Comparison of ENCODE assay signal across 8 mouse cellular contexts in the genomic region with DNA sequence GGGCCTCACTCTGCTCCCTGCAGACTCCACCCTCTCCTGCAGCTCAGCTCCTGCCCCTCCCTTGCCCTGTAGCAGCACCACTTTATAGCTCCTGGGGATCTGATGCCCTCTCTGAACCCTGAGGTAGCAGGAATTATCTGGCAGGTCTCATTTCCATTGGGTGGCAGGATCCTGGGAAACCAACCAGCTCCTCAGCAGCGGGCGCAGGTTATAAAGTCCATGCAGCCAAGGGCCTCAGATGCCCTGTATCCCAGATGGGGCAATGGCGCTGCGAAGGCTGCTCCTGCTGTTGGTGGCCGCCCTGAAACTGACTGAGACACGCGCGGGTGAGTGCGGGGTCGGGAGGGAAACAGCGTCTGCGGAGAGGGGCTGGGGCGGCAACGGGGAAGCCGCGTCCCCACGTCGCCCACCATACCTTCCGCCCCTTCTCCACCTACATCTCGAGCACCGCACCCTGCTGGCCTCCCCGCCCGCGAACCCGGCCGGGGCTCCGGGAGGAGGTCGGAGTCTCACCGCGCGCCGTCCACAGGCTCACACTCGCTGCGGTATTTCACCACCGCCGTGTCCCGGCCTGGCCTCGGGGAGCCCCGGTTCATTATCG. TPM values are rescaled to one million over a fixed set of nuclear protein-coding genes. Genes with fewer than 3 reads are reported as not detected.
DNase-seq lines count a peak whose midpoint lies in the region; ATAC-seq and TF ChIP-seq lines count a peak whose summit lies in the region.

A gene (plus strand): TSS at position 172 of the 601 bp plus-strand sequence.

- H3K27ac ChIP-seq in spleen, adult 2 months (ENCODE audit: insufficient read depth, low read length): no peak within 1 kb of the TSS
- H3K27ac ChIP-seq in neural tube, embryonic 14.5 days (ENCODE audit: low read depth, low read length): no peak within 1 kb of the TSS

- peaks cover 11% of the 10 kb centered on the region for H3K27me3 ChIP-seq in spleen, adult 2 months (ENCODE audit: control insufficient read depth, insufficient read depth, low read length)
- peaks cover 16% of the 10 kb centered on the region for H3K27me3 ChIP-seq in neural tube, embryonic 14.5 days (ENCODE audit: control insufficient read depth, insufficient read depth, low read length)

- H3K36me3 ChIP-seq in spleen, adult 2 months (ENCODE audit: control insufficient read depth, insufficient read depth, low read length): no peaks in the 10 kb centered on the region
- H3K36me3 ChIP-seq in neural tube, embryonic 14.5 days (ENCODE audit: control insufficient read depth, insufficient read depth, low read length): no peaks in the 10 kb centered on the region

- peak within 1 kb of the TSS; percentile 28; the same call in 1 of the 2 replicates for H3K9ac ChIP-seq in neural tube, embryonic 14.5 days (replicated peaks; ENCODE audit: low read depth, low read length)

- 3% methylated on average over 38 of the region's 40 CpGs for WGBS in spleen, adult 2 months
- WGBS in neural tube, embryonic 14.5 days: 3% methylated on average over 40 of the region's 40 CpGs

- no peak for TF ChIP-seq CTCF in spleen, adult 2 months (IDR thresholded peaks at IDR 0.05; ENCODE audit: extremely low read depth, insufficient read depth, insufficient read length, insufficient replicate concordance)

- peak; percentile 27 for DNase-seq in adrenal gland, adult 2 months
- no peak for DNase-seq in adrenal gland, adult (ENCODE audit: inconsistent age in 2 of 2, low spot score in 1 of 2)
- DNase-seq in spleen, adult 2 months (ENCODE audit: low read depth in 1 of 2, low spot score in 2 of 2): peak in 1 of 2 experiments; percentile 8
- no peak for DNase-seq in spleen, adult 12 weeks (ENCODE audit: low spot score)
- peak; percentile 11 to 14 for DNase-seq in kidney, postnatal 36 days
- DNase-seq in ovary, postnatal 10 days (ENCODE audit: low spot score): no peak
- no peak for DNase-seq in MN1 (ENCODE audit: low spot score)

- H3K4me1 ChIP-seq in spleen, adult 2 months (ENCODE audit: control insufficient read depth, insufficient read depth, insufficient read length): peaks cover 5% of the 10 kb centered on the region
- H3K4me1 ChIP-seq in neural tube, embryonic 14.5 days (ENCODE audit: control insufficient read depth, insufficient read depth, low read length): peaks cover 7% of the 10 kb centered on the region; the same call in 1 of the 2 replicates

- peak within 1 kb of the TSS; percentile 70 for H3K4me2 ChIP-seq in neural tube, embryonic 14.5 days (ENCODE audit: low read depth, low read length)

- TF ChIP-seq POLR2A in spleen, adult 2 months (IDR thresholded peaks at IDR 0.05; ENCODE audit: low read depth, low read length): no peak

- peak; percentile 34; the same call in 1 of the 2 replicates for ATAC-seq in neural tube, embryonic 14.5 days (ENCODE audit: low read depth)

- no peaks in the 10 kb centered on the region for H3K9me3 ChIP-seq in neural tube, embryonic 14.5 days (ENCODE audit: control insufficient read depth, low read length)

- peak within 1 kb of the TSS; percentile 68 for H3K4me3 ChIP-seq in spleen, adult 2 months (ENCODE audit: extremely low read depth, insufficient read depth, insufficient read length)
- H3K4me3 ChIP-seq in neural tube, embryonic 14.5 days (ENCODE audit: low read depth, low read length): peak within 1 kb of the TSS; percentile 35

RNA-seq across cellular contexts. Expression of the gene that starts here (rescaled TPM):
- 1 to 10 TPM in 1 of 2 experiments, under 1 TPM in 1; 0.61 to 2.5 TPM for total RNA-seq in adrenal gland, adult 2 months (2021)
- polyA plus RNA-seq in adrenal gland, adult 2 months (2012; rRNA removed): 0.27 TPM in 1 of 2 replicates, not detected in the other
- 0.48 and 0.58 TPM in 2 replicates for polyA plus RNA-seq in spleen, adult 2 months (2012; rRNA removed)
- 1.4 and 2.9 TPM in 2 replicates for polyA plus RNA-seq in neural tube, embryonic 14.5 days (2014; fragmentation: Nextera tagmentation; extraction: Ambion mirVana)

Comparison
In these comparisons a context has a peak if more than half of its experiments do, and no peak if none do; other contexts are left out.
1. DNase-seq: peak in adrenal gland, adult 2 months (single experiment) and kidney, postnatal 36 days (2 of 2); none in adrenal gland, adult (0 of 2), spleen, adult 12 weeks (single experiment), ovary, postnatal 10 days (single experiment) and MN1 (single experiment).